Mouse (Mus musculus) G1E (cell line): ENCODE data around the gene Dazap2.

Experiments
- CTCF ChIP-seq: IDR thresholded peaks from 2 replicates; pipeline ENCODE4 v1.5.1; 2012; ENCODE audit warnings: low read depth, low read length, inconsistent platforms, mixed read lengths
- GATA1 ChIP-seq: IDR thresholded peaks from 2 replicates; pipeline ENCODE4 v1.6.1; 2012; ENCODE audit warnings: borderline replicate concordance, low read length, inconsistent platforms, mixed read lengths
- POLR2AphosphoS5 ChIP-seq: IDR thresholded peaks from 2 replicates; pipeline ENCODE4 v1.6.1; 2012; ENCODE audit warnings: low read depth, low read length, inconsistent platforms; ENCODE audit not compliant: insufficient replicate concordance
- TAL1 ChIP-seq: conservative IDR thresholded peaks from 2 replicates; pipeline ENCODE4 v1.6.1; 2012; ENCODE audit warnings: low read depth, low read length, inconsistent platforms, mixed read lengths

DNA sequence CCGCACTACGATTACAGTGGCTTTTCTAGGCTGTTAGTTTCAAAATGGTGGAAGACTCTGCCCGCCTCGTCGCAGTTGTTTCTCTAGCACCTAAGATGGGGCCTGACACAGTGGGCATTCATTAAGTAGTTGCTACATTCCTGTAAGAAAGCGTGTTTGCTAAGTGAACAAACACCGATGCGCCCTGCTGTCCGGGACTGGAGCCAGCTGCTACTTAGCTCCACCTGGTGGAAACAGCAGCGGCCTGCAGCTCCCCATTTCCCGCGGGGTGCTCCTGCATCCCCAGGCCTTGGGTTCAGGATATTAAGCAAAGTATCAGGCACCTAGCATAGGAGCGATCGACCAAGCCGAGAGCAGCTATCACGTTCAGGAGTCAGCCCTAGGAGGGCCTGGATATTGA, 1.6 kb upstream of the Dazap2 start:
- peak; percentile 80 for TF ChIP-seq CTCF
- no peak for TF ChIP-seq GATA1
- no peak for TF ChIP-seq TAL1
- no peak for TF ChIP-seq POLR2AphosphoS5
